Mouse (Mus musculus): ENCODE measurements at regions not wholly inside any gene's neighbourhood (a gene's known extent, or its start where the extent isn't known, plus 50 kb on each side); places are given as distances from the start of the nearest gene placed in this dataset.

GRCm38 (mm10) chr1:88813200-88813599 is 111.2 kb upstream of the Arl4c start:
- DNase-seq: no peak

GRCm38 (mm10) chr1:88816376-88816945 is 114.4 kb upstream of the Arl4c start:
- DNase-seq: no peak

GRCm38 (mm10) chr1:88825215-88825614 is 123.2 kb upstream of the Arl4c start:
- DNase-seq: peak; percentile 19

- DNase-seq: no peak
Observed at GRCm38 (mm10) chr1:88838661-88839274, 136.7 kb upstream of the Arl4c start.

GRCm38 (mm10) chr1:88839407-88839976 is 137.5 kb upstream of the Arl4c start:
- no peak for DNase-seq

- peak; percentile 12 for DNase-seq
Observed at GRCm38 (mm10) chr1:88839977-88840628, 138.1 kb upstream of the Arl4c start.

- DNase-seq: no peak
Observed at GRCm38 (mm10) chr1:88840991-88841592, 139.1 kb upstream of the Arl4c start.

GRCm38 (mm10) chr1:88847333-88848091 is 145.5 kb upstream of the Arl4c start:
- DNase-seq: no peak

- DNase-seq: no peak
Observed at GRCm38 (mm10) chr1:88848246-88848645, 146.2 kb upstream of the Arl4c start.

GRCm38 (mm10) chr1:88849421-88849820 is 147.4 kb upstream of the Arl4c start:
- DNase-seq: no peak

- DNase-seq: no peak
Observed at GRCm38 (mm10) chr1:88851931-88852330, 149.9 kb upstream of the Arl4c start.

- DNase-seq: no peak
Observed at GRCm38 (mm10) chr1:88860871-88861589, 159.0 kb upstream of the Arl4c start.

- DNase-seq: no peak
Observed at GRCm38 (mm10) chr1:88861590-88861935, 159.5 kb upstream of the Arl4c start.

GRCm38 (mm10) chr1:88865436-88865835 is 163.4 kb upstream of the Arl4c start:
- no peak for DNase-seq

GRCm38 (mm10) chr1:88866571-88866970 is 164.6 kb upstream of the Arl4c start:
- DNase-seq: no peak

- no peak for DNase-seq
Observed at GRCm38 (mm10) chr1:88867138-88867537, 165.1 kb upstream of the Arl4c start.

- no peak for DNase-seq
Observed at GRCm38 (mm10) chr1:88869885-88870284, 167.9 kb upstream of the Arl4c start.

GRCm38 (mm10) chr1:88875356-88875755 is 173.3 kb upstream of the Arl4c start:
- no peak for DNase-seq

- no peak for DNase-seq
Observed at GRCm38 (mm10) chr1:88877441-88877840, 175.4 kb upstream of the Arl4c start.

GRCm38 (mm10) chr1:88878831-88879230 is 176.8 kb upstream of the Arl4c start:
- DNase-seq: no peak

GRCm38 (mm10) chr1:88879367-88879766 is 177.3 kb upstream of the Arl4c start:
- DNase-seq: no peak

- DNase-seq: no peak
Observed at GRCm38 (mm10) chr1:88891041-88891440, 179.2 kb upstream of the Sh3bp4 start.

All from right cerebral cortex, postnatal 14 days (tissue).